Mouse (Mus musculus): ENCODE results near the gene Lrrc17. TPM values are rescaled to one million over a fixed set of nuclear protein-coding genes. Genes with fewer than 3 reads are reported as not detected.

The Lrrc17 gene
- polyA plus RNA-seq, 1 experiment from 2014 or later = 7.6 TPM

GRCm38 (mm10) chr5:21616450-21617009 lies 73.2 kb downstream of the Lrrc17 start:
- Histone ChIP-seq H3K36me3 (no peaks in the 10 kb centered on the region), H3K27ac (replicated peaks) (no peak overlapping the region), H3K4me1 (replicated peaks) (no peaks in the 10 kb centered on the region), H3K4me3 (no peak overlapping the region), H3K4me2 (no peak overlapping the region), H3K9me3 (no peaks in the 10 kb centered on the region), H3K9ac (no peak overlapping the region), H3K27me3 (no peaks in the 10 kb centered on the region)
- WGBS = 80% methylated on average over 3 of the region's 3 CpGs
- ATAC-seq (ENCODE audit: low read depth) = no peak

Other genes with a start within 250 kb of the Lrrc17 start
- 4.4 and 5.3 TPM in 2 replicates for gene Fgl2, start 170.9 kb upstream of the Lrrc17 start, polyA plus RNA-seq (2015; fragmentation: Nextera tagmentation; extraction: Ambion mirVana)
- 0.21 and 0.66 TPM in 2 replicates for gene Ccdc146, start 118.9 kb upstream of the Lrrc17 start, polyA plus RNA-seq (2015; fragmentation: Nextera tagmentation; extraction: Ambion mirVana)
- 6.4 and 7.0 TPM in 2 replicates for gene Fam185a, start 118.6 kb upstream of the Lrrc17 start, polyA plus RNA-seq (2015; fragmentation: Nextera tagmentation; extraction: Ambion mirVana)
- 0.30 and 0.39 TPM in 2 replicates for gene Fbxl13, start 102.1 kb downstream of the Lrrc17 start, polyA plus RNA-seq (2015; fragmentation: Nextera tagmentation; extraction: Ambion mirVana)
- 57.4 and 57.8 TPM in 2 replicates for gene Armc10, start 102.3 kb downstream of the Lrrc17 start, polyA plus RNA-seq (2015; fragmentation: Nextera tagmentation; extraction: Ambion mirVana)
- 2.0 and 2.5 TPM in 2 replicates for gene Napepld, start 157.8 kb downstream of the Lrrc17 start, polyA plus RNA-seq (2015; fragmentation: Nextera tagmentation; extraction: Ambion mirVana)
- gene Pmpcb, start 193.6 kb downstream of the Lrrc17 start, polyA plus RNA-seq (2015; fragmentation: Nextera tagmentation; extraction: Ambion mirVana) = 77.5 and 88.0 TPM in 2 replicates
- 78.4 and 79.1 TPM in 2 replicates for gene Dnajc2, start 241.7 kb downstream of the Lrrc17 start, polyA plus RNA-seq (2015; fragmentation: Nextera tagmentation; extraction: Ambion mirVana)
- 197 and 199 TPM in 2 replicates for gene Psmc2, start 241.7 kb downstream of the Lrrc17 start, polyA plus RNA-seq (2015; fragmentation: Nextera tagmentation; extraction: Ambion mirVana)

All from neural tube, embryonic 13.5 days (tissue).